Mouse (Mus musculus) kidney, embryonic 16.5 days (tissue): ENCODE results near the gene Bcas3. TPM values are rescaled to one million over a fixed set of nuclear protein-coding genes. Genes with fewer than 3 reads are reported as not detected.

Source experiments
- ATAC-seq: fragments of 200-750 bp; cut with Nextera tagmentation; 2 replicates; pipeline ENCODE4 v1.8.0; 2017; ENCODE audit warnings: moderate TSS enrichment; ENCODE audit not compliant: low FRiP score, low TSS enrichment
- H3K27ac ChIP-seq: fragments of 300-500 bp; sonication (generic); 2 replicates; pipeline ENCODE4 v1.5.1; 2014; ENCODE audit warnings: low read length
- H3K27me3 ChIP-seq: fragments of 300-500 bp; sonication (generic); 2 replicates; pipeline ENCODE4 v1.6.1; 2014; ENCODE audit warnings: low read length, control low read depth, mixed read lengths; ENCODE audit not compliant: insufficient read depth
- H3K36me3 ChIP-seq: fragments of 300-500 bp; sonication (generic); 2 replicates; pipeline ENCODE4 v1.6.1; 2014; ENCODE audit warnings: low read length, control low read depth, mixed read lengths; ENCODE audit not compliant: insufficient read depth
- H3K4me1 ChIP-seq: fragments of 300-500 bp; sonication (generic); 2 replicates; pipeline ENCODE4 v1.6.1; 2014; ENCODE audit warnings: low read length, control low read depth, mixed read lengths; ENCODE audit not compliant: insufficient read depth
- H3K4me2 ChIP-seq: fragments of 300-500 bp; sonication (generic); replicated peaks from 2 replicates; pipeline ENCODE4 v1.6.1; 2014; ENCODE audit warnings: low read depth, low read length
- H3K4me3 ChIP-seq: fragments of 300-500 bp; sonication (generic); 2 replicates; pipeline ENCODE4 v1.5.1; 2014; ENCODE audit warnings: mild to moderate bottlenecking, low read length
- H3K9ac ChIP-seq: fragments of 300-500 bp; sonication (generic); replicated peaks from 2 replicates; pipeline ENCODE4 v1.6.1; 2014; ENCODE audit warnings: low read length
- H3K9me3 ChIP-seq: fragments of 300-500 bp; sonication (generic); 2 replicates; pipeline ENCODE4 v1.6.1; 2016; ENCODE audit warnings: low read length, control low read depth
- WGBS: fragments of 180-500 bp; shearing (Covaris S2); extraction: QIAGEN DNeasy Blood & Tissue Kit; methylation state at CpG from one replicate; pipeline ENCODE4 v1.1.7; 2014; 5-methylcytosine and 5-hydroxymethylcytosine counted together
- polyA plus RNA-seq: library from polyadenylated mRNA; unstranded; fragments of >200 nt; fragmentation: Nextera tagmentation; extraction: Ambion mirVana; gene quantifications from 2 replicates; pipeline ENCODE4 v1.2.1, GENCODE M21; 2015

Gene Bcas3
- polyA plus RNA-seq, 1 experiment from 2014 or later: 34.7 TPM

DNA sequence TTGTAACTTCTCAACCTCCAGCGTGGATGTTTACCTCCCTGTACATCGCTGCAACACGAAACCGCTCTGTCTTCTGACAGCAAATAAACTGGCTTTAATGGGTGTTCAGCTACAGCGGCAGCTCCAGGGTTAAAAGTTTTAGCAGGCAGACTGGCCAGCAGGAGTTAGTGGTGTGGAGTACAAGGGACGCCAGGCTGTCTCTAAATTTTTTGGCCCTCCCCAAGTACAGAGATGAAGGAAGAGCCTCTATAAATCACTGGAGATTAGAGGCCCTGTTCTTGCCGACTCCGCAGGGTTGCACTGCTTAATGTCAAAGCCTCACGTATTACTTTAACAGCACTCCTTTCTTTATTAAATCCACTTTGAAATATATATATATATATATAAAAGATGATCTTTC, 384.3 kb downstream of the Bcas3 start:
- H3K4me3 ChIP-seq: no peak overlapping the region
- ATAC-seq: peak; percentile 79

DNA sequence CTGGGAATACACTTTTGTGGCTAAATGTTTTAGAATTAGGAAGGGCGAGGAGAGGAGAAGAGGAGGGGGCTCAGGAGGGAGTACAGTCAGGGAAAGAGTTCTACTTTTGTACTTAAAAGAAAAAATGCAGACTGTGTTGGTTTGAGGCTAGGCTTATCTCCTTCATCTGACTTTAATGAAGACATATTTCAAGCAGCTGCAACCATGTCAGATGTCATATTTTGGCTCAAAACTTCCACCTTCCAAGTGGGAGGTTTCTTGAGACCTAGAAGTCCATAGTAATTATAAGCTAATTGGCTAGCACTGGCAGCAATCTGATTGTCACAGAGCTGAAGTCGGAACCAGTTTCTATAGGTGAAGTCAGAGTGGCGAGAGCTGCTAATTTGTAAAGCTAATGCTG, 384.9 kb downstream of the Bcas3 start:
- no peak overlapping the region for H3K4me3 ChIP-seq
- no peak overlapping the region for H3K9ac ChIP-seq
- ATAC-seq: peak; percentile 14; the same call in 1 of the 2 replicates
- peaks cover 52% of the 10 kb centered on the region for H3K4me1 ChIP-seq
- H3K27me3 ChIP-seq: no peaks in the 10 kb centered on the region
- 46% methylated on average over 3 of the region's 3 CpGs for WGBS
- no peak overlapping the region for H3K4me2 ChIP-seq
- H3K9me3 ChIP-seq: no peaks in the 10 kb centered on the region
- H3K36me3 ChIP-seq: no peaks in the 10 kb centered on the region
- peak overlapping the region; percentile 80; the same call in 1 of the 2 replicates for H3K27ac ChIP-seq

More for the DNA sequence above, 384.3 kb downstream of the Bcas3 start:
- H3K27ac ChIP-seq: peak overlapping the region; percentile 81
- peaks cover 52% of the 10 kb centered on the region for H3K4me1 ChIP-seq
- H3K9ac ChIP-seq: no peak overlapping the region
- H3K36me3 ChIP-seq: no peaks in the 10 kb centered on the region
- no peak overlapping the region for H3K4me2 ChIP-seq
- H3K27me3 ChIP-seq: no peaks in the 10 kb centered on the region
- 12% methylated on average over 9 of the region's 9 CpGs for WGBS
- no peaks in the 10 kb centered on the region for H3K9me3 ChIP-seq

DNA sequence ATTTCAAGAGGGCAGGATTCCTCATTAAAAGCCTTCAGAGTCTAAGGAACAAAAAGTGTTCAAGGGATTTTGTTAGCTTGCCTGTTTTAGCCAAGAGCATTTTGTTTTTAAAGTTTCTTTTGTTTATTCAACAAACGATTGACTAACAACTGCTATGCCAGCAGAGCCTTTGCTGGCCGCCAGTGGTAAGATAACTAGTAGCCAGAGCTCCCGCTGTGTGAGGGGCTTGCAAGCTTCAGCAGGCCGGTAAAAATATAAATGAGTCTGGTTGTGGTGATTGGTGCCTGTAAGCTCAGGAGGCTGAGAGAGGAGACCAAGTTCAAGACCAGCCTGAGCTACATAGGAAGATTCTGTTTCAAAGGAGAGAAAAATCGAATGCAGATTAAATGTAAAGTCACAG, 385.6 kb downstream of the Bcas3 start:
- peaks cover 52% of the 10 kb centered on the region for H3K4me1 ChIP-seq
- no peak overlapping the region for H3K4me2 ChIP-seq
- no peak overlapping the region for H3K4me3 ChIP-seq
- ATAC-seq: no peak
- no peaks in the 10 kb centered on the region for H3K36me3 ChIP-seq
- 53% methylated on average over 5 of the region's 5 CpGs for WGBS
- no peak overlapping the region for H3K9ac ChIP-seq
- H3K9me3 ChIP-seq: no peaks in the 10 kb centered on the region
- H3K27ac ChIP-seq: peak overlapping the region; percentile 44; the same call in 1 of the 2 replicates
- H3K27me3 ChIP-seq: no peaks in the 10 kb centered on the region

DNA sequence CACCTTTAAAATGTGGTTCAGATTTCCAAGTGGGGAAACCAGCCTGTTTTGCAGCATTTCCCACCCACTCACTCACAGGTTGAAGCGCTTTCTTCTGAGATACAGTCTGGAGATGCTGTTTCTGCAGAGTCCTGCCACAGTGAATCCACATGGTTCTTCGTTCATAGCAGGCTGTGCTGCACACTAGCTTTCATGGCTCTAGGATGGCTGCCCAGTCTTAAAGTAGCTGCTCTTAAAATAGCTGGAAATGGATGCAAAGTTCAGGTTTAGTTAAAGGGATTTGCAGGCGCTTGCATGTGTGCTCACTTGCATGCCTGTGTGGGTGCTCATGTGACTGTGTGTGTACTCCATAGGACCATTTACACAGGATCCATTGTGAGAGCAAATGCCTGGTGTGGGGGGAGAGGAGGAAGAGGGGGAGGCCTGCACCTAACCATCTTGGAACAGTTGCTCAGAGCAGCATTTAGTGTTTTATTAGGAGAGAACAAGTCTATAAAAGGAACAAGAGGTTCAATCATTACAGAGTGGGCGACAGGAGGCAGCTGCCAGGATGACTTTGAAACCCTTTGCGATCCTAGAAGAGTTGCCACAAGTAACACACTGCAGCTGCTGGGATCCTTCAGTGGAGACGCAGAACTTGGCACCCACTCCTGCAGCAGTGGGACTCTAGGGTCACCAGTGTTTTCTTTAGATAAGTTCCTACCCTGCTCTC, 386.5 kb downstream of the Bcas3 start:
- Histone ChIP-seq H3K4me3 (no peak overlapping the region), H3K27ac (peak overlapping the region; percentile 31), H3K36me3 (no peaks in the 10 kb centered on the region), H3K4me2 (no peak overlapping the region), H3K9ac (no peak overlapping the region), H3K4me1 (peaks cover 49% of the 10 kb centered on the region), H3K9me3 (no peaks in the 10 kb centered on the region), H3K27me3 (no peaks in the 10 kb centered on the region)
- whole genome bisulfite sequencing: 37% methylated on average over 6 of the region's 6 CpGs
- ATAC-seq: peak; percentile 50

- H3K4me2 ChIP-seq: no peak overlapping the region
- WGBS: 66% methylated on average over 7 of the region's 7 CpGs
- H3K9me3 ChIP-seq: no peaks in the 10 kb centered on the region
- H3K36me3 ChIP-seq: no peaks in the 10 kb centered on the region
- 0 out of 2 replicates have a peak overlapping the region, but pooled peaks have one; percentile 8 for H3K27ac ChIP-seq
- ATAC-seq: no peak
- H3K9ac ChIP-seq: no peak overlapping the region
- peaks cover 2% of the 10 kb centered on the region; the same call in 1 of the 2 replicates for H3K4me1 ChIP-seq
- H3K4me3 ChIP-seq: no peak overlapping the region
- H3K27me3 ChIP-seq: no peaks in the 10 kb centered on the region
These were observed 393.4 kb downstream of the Bcas3 start for GRCm38 (mm10) chr11:85746373-85746772.

DNA sequence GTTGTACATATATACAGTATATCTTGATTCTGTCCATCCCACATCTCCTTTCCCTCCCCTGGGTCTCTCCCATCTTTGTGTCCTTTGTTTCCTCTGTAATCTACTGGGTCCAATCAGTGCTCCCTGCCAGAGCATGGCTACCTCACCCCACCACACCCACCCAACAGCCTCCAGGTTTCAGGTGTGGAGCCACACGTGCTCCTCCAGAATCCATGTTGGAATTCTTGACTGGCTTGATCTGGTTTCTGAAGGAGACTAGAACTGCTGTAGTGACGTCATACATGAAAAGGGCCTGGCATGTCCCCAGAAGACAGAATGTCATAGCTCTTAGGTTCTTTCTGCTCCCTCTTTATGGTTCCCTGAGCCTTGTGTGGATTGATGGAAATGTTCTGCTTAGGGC, 395.9 kb downstream of the Bcas3 start:
- Histone ChIP-seq H3K27ac (no peak overlapping the region), H3K4me3 (no peak overlapping the region), H3K36me3 (no peaks in the 10 kb centered on the region), H3K4me1 (peaks cover 2% of the 10 kb centered on the region; the same call in 1 of the 2 replicates), H3K27me3 (no peaks in the 10 kb centered on the region), H3K9me3 (no peaks in the 10 kb centered on the region), H3K4me2 (no peak overlapping the region), H3K9ac (no peak overlapping the region)
- 93% methylated on average over 2 of the region's 2 CpGs for WGBS
- ATAC-seq: no peak

DNA sequence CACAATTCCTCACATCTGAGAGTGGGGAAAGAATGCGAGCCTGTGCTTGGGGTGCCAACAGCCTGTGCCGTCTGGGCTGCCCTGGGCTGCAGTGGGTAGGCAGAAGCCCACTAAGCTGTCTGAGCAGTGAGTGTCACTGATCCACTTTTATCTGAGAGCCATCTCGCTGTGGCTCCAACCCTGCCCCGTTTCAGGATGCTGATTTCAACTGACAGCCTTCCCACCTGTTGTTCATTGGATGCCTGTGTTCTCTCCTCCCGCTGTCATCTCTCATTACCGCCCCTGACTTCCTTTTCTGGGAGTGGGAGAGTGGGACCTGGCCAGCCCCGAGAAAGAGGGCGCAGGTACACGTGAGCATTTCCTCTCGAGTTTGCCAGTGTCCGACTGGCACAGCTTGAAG, 398.2 kb downstream of the Bcas3 start:
- H3K27ac ChIP-seq: no peak overlapping the region
- 45% methylated on average over 11 of the region's 11 CpGs for WGBS
- H3K9ac ChIP-seq: no peak overlapping the region
- 0 out of 2 replicates have a peak, but pooled peaks cover under 1% of the 10 kb centered on the region for H3K4me1 ChIP-seq
- H3K9me3 ChIP-seq: no peaks in the 10 kb centered on the region
- H3K27me3 ChIP-seq: no peaks in the 10 kb centered on the region
- no peak overlapping the region for H3K4me2 ChIP-seq
- H3K36me3 ChIP-seq: no peaks in the 10 kb centered on the region
- no peak overlapping the region for H3K4me3 ChIP-seq
- no peak for ATAC-seq

DNA sequence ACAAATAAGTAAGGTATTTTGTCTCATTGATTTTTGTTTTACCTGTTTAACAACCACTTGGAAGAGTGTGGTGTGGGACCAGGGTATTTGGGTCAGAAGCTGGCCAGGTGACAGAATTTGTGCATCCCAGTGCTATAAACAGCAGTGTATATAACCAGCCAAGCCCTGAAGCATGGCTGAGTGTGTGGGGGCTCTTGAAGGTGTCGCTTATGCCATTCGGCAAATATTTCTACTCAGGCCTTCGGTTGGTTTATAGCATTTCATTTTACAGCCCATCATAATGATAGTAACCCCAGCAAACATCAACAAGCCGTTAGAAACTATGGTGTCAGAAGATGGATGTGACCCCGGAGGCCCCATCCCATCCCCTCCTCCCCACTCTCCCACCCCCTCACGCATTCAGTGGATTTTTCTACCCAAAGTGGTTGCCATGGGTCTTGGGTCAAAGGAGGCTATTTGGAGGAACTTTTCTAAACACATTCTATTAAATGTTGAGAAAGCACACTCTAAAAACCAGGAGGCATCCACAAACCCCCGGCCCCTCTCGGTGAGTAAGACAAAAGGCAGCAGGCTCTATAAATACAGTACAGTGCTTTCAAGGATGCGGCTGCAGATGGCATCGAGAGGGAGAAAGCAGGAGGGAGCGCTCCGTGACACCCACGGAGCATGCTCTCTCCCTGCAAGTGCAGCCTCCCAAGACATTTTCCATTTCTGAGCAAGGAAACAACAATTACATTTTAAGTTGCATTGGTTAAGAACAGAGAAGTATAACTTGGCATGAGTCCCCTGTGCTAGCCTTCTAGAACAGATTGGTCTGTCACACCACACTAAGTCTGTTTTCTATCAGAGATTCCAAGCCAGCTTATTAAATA, 401.9 kb downstream of the Bcas3 start:
- Histone ChIP-seq H3K4me2 (no peak overlapping the region), H3K9me3 (no peaks in the 10 kb centered on the region), H3K4me1 (peaks cover 6% of the 10 kb centered on the region), H3K36me3 (no peaks in the 10 kb centered on the region), H3K9ac (no peak overlapping the region), H3K27ac (peak overlapping the region; percentile 3; the same call in 1 of the 2 replicates), H3K4me3 (no peak overlapping the region), H3K27me3 (no peaks in the 10 kb centered on the region)
- WGBS: 59% methylated on average over 13 of the region's 13 CpGs
- ATAC-seq: no peak

DNA sequence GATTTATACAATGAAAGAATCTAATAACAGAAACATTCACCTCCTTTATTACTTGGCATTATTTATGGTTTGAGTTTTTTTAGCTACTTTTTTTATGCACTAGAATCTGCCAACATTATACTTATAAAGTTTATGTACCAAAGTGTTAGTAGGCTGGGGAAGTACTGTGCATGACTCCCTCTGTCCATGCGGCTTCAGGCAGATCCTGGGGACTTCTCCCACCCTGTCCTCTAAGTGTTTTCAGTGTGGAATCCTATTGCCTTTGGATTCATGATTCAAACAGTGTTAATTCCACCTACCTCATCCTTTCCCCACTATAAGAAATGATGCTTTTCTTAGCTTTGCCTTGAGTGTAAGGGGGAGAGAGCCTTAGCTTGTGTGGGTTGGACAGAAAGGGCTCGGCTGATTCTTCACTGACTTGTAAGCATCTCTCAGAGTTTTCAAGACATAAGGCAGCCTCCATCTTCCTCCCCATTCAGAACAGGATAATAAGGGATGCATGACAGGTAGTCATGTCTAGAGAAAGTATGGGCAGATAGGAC, 402.6 kb downstream of the Bcas3 start:
- ATAC-seq: no peak
- no peak overlapping the region for H3K4me3 ChIP-seq
- H3K4me1 ChIP-seq: peaks cover 13% of the 10 kb centered on the region
- H3K4me2 ChIP-seq: no peak overlapping the region
- no peak overlapping the region for H3K9ac ChIP-seq
- H3K36me3 ChIP-seq: no peaks in the 10 kb centered on the region
- WGBS: 76% methylated on average over 2 of the region's 2 CpGs
- H3K9me3 ChIP-seq: no peaks in the 10 kb centered on the region
- no peaks in the 10 kb centered on the region for H3K27me3 ChIP-seq
- no peak overlapping the region; the same call in 1 of the 2 replicates for H3K27ac ChIP-seq
